Mouse (Mus musculus) bone marrow, adult 2 months (tissue): ENCODE results near the gene Lrrc43.

Experiments used
- CTCF ChIP-seq: fragments of 200-500 bp; IDR thresholded peaks from 2 replicates; pipeline ENCODE4 v1.5.1; 2011; ENCODE audit warnings: low read length, control low read depth; ENCODE audit not compliant: control insufficient read depth, insufficient read depth
- POLR2A ChIP-seq: fragments of 200-500 bp; IDR thresholded peaks from 2 replicates; pipeline ENCODE4 v1.6.1; 2011; ENCODE audit warnings: low read depth, mild to moderate bottlenecking, control low read depth, low read length, borderline replicate concordance; ENCODE audit not compliant: control insufficient read depth

GRCm38 (mm10) chr5:123524393-123524750 lies 35.3 kb downstream of the Lrrc43 start:
- TF ChIP-seq CTCF (peak; percentile 5; the same call in 1 of the 2 replicates), POLR2A (no peak)
